Mouse (Mus musculus) neural tube, embryonic 14.5 days (tissue): ENCODE measurements around the gene Mef2a. TPM values are rescaled to one million over a fixed set of nuclear protein-coding genes. Genes with fewer than 3 reads are reported as not detected.

ENCODE experiments used
- ATAC-seq: fragments of 200-750 bp; cut with Nextera tagmentation; 2 replicates; pipeline ENCODE4 v1.8.0; 2017; ENCODE audit warnings: low read depth, mild to moderate bottlenecking, moderate TSS enrichment, moderate library complexity
- H3K27ac ChIP-seq: fragments of 300-500 bp; sonication (generic); 2 replicates; pipeline ENCODE4 v1.5.1; 2014; ENCODE audit warnings: low read depth, mild to moderate bottlenecking, control low read depth, low read length, moderate library complexity, mixed read lengths
- H3K27me3 ChIP-seq: fragments of 300-500 bp; sonication (generic); 2 replicates; pipeline ENCODE4 v1.6.1; 2014; ENCODE audit warnings: low read length; ENCODE audit not compliant: control insufficient read depth, insufficient read depth
- H3K36me3 ChIP-seq: fragments of 300-500 bp; sonication (generic); 2 replicates; pipeline ENCODE4 v1.6.1; 2014; ENCODE audit warnings: low read length, mixed read lengths; ENCODE audit not compliant: control insufficient read depth, insufficient read depth
- H3K4me1 ChIP-seq: fragments of 300-500 bp; sonication (generic); 2 replicates; pipeline ENCODE4 v1.6.1; 2014; ENCODE audit warnings: low read length; ENCODE audit not compliant: control insufficient read depth, insufficient read depth
- H3K4me2 ChIP-seq: fragments of 300-500 bp; sonication (generic); 2 replicates; pipeline ENCODE4 v1.6.1; 2014; ENCODE audit warnings: mild to moderate bottlenecking, low read depth, low read length, control low read depth
- H3K4me3 ChIP-seq: fragments of 300-500 bp; sonication (generic); 2 replicates; pipeline ENCODE4 v1.5.1; 2014; ENCODE audit warnings: low read depth, low read length, control low read depth, mixed read lengths
- H3K9ac ChIP-seq: fragments of 300-500 bp; sonication (generic); replicated peaks from 2 replicates; pipeline ENCODE4 v1.6.1; 2014; ENCODE audit warnings: low read depth, mild to moderate bottlenecking, control low read depth, low read length, mixed read lengths
- H3K9me3 ChIP-seq: fragments of 300-500 bp; sonication (generic); 2 replicates; pipeline ENCODE4 v1.6.1; 2016; ENCODE audit warnings: low read length; ENCODE audit not compliant: control insufficient read depth
- WGBS: fragments of 180-500 bp; shearing (Covaris S2); extraction: QIAGEN DNeasy Blood & Tissue Kit; methylation state at CpG from one replicate; pipeline ENCODE4 v1.1.7; 2014; 5-methylcytosine and 5-hydroxymethylcytosine counted together
- polyA plus RNA-seq: library from polyadenylated mRNA; unstranded; fragments of >200 nt; fragmentation: Nextera tagmentation; extraction: Ambion mirVana; gene quantifications from 2 replicates; pipeline ENCODE4 v1.2.1, GENCODE M21; 2014

Mef2a gene
- polyA plus RNA-seq, 1 experiment from 2014 or later: 45.1 TPM

- Histone ChIP-seq H3K4me1 (no peaks in the 10 kb centered on the region), H3K9ac (no peak overlapping the region), H3K9me3 (no peaks in the 10 kb centered on the region), H3K4me2 (no peak overlapping the region), H3K36me3 (no peaks in the 10 kb centered on the region), H3K27me3 (no peaks in the 10 kb centered on the region), H3K4me3 (no peak overlapping the region), H3K27ac (no peak overlapping the region)
- 16% methylated on average over 4 of the region's 4 CpGs for WGBS
- ATAC-seq: no peak
Measured at GRCm38 (mm10) chr7:67183786-67184185, 188.9 kb downstream of the Mef2a start.

Other genes with a start within 250 kb of the Mef2a start
- 30.6 and 32.5 TPM in 2 replicates for gene Lysmd4, start 150.3 kb downstream of the Mef2a start, polyA plus RNA-seq